Mouse (Mus musculus): ENCODE measurements around the gene Mybpc2.

DNA sequence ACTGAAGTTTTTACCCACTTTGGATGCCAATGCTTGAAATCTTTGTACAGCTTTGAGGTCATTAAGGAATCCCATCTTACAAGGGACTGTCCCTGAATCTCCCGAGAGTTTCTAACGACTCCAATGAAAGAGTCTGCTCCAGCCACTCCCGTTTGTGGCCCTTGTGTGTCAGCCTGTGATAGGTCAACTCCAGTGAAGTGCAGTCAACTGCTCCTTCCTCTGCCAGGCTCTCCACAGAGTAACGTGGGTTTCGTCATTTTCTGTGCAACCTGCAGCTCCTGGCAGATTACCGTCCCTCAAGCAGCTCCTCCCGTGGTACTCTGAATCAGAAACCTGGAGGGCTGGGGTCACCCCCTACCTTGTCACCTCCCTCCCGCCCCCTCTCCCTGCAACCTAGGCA is 38.8 kb upstream of the Mybpc2 start:
- TF ChIP-seq CTCF (IDR thresholded peaks at IDR 0.05; ENCODE audit: low read depth, low read length) (no peak), TAL1 (conservative IDR thresholded peaks at IDR 0.05; ENCODE audit: low read depth, low read length) (no peak), GATA2 (IDR thresholded peaks at IDR 0.05; ENCODE audit: borderline replicate concordance, low read depth, low read length) (no peak), GATA1 (IDR thresholded peaks at IDR 0.05; ENCODE audit: borderline replicate concordance, low read length) (no peak), POLR2AphosphoS5 (IDR thresholded peaks at IDR 0.05; ENCODE audit: insufficient replicate concordance, low read depth, low read length) (no peak)

All from G1E (cell line).